Mouse (Mus musculus) cerebellum, postnatal 4 days (tissue): ENCODE measurements around the gene Chrnb1.
A peak's percentile ranks its signal among the peaks of the same experiment; 100 is the strongest.

Experiments
- DNase-seq, 2 experiments: peaks; one replicate each; pipeline ENCODE4 v3.0.0; 2022; ENCODE audit warnings: low spot score in 2 of 2, mixed read lengths in 1 of 2

The Chrnb1 gene

DNA sequence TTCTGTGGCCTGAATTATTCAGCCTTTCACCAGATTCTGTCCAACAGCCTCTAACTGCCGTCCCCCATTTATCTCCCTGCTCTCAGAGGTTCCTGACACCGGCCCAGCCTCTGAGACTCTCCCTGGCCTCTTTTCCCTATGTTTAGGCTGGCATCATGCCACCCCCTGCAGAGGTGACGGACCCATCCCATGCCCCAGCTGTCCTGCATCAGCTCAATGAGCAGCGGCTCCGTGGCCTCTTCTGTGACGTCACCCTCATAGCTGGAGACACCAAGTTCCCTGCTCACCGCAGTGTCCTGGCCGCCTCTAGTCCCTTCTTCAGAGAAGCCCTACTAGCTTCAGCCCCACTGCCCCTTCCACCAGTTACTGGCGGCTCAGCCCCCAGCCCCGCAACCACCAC lies 20.0 kb downstream of the Chrnb1 start:
- no peak for DNase-seq

- no peak for DNase-seq
Observed at GRCm38 (mm10) chr11:69774961-69775360, 20.8 kb downstream of the Chrnb1 start.

GRCm38 (mm10) chr11:69767625-69767909 lies 28.2 kb downstream of the Chrnb1 start:
- DNase-seq: no peak

- DNase-seq: no peak
Observed at GRCm38 (mm10) chr11:69766872-69767624, 28.7 kb downstream of the Chrnb1 start.

- DNase-seq: peak in 1 of 2 experiments; percentile 64
Observed at GRCm38 (mm10) chr11:69766126-69766609, 29.6 kb downstream of the Chrnb1 start.

DNA sequence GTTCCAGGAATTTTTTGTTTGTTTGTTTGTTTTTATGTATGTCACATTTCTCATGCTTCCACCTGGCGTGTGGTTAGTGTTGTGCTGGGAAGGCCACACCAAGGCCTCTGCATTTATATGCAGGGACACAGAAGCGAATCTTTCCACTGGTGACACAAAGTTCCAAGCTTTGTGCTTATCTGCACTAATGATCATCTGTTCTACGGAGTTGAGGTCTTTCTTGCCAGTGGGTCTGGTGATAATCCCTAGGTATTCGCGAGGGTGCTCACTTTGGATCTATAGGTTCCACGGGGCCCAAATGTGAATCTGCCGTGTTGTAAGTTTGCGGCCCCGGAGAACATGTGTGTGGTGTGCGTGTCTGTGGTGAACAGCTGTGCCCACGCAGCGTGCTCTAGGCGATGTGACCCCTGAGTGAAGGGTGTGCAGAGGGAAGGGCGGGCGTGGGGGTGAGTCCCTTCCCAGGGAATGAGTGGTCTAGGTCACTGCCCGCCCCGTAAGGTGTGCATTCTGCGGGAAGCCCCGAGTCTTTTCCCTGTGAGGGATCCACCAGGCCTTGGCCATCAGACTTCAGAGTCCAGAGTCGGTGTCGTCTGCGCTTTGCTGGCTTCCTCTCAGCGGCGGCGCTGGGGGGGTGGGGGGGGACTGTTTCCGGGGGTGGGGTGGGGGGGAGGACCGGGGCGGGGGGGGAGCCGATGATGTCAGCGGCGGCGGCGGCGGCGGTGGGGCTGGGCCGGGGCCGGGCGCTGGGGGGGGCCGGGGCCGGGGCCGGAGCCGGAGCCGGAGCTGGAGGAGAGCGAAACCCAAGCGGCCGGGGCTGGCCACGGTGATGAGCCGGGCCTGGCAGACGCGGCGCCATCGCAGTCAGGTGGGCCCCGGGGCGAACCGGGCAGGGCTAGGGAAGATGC lies 30.3 kb downstream of the Chrnb1 start, which contains the start of gene Zbtb4:
Gene Zbtb4 (plus strand): TSS at position 692 of the 905 bp plus-strand sequence.
- DNase-seq: no peak

DNA sequence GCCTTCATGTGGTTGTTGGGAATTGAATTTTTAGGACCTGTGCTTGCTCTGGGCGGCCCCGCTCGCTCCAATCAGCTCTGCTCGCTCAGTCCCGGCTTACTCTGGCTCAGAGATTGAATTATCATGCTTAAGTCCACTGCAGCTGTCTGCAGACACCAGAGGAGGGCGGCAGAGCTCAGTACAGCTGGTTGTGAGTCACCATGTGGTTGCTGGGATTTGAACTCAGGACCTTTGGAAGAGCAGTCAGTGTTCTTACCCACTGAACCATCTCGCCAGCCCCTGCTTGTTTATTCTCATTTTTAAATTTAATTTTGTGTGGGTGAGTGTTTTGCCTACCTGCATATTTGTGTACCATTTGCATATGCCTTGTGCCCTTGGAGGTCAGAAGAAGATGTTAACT lies 32.2 kb downstream of the Chrnb1 start:
- no peak for DNase-seq

DNA sequence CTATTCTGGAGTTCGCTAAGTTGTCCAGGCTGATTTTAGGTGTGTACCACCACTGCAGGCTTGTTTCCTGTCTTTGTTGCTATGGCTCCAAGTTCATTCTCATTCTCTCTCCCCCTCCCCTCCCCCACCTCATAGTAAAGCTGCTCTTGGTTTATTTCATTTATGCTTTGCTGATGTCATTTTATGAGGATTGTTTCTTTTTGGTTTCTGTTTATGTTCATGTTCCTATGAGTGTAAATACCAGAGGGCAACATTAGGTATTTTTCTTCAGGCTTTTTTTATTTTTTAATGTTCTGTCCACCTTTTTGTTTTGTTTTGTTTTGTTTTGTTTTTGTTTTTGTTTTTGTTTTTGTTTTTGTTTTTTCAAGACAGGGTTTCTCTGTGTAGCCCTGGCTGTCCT lies 33.9 kb downstream of the Chrnb1 start, which contains the start of gene Slc35g3:
Gene Slc35g3 (minus strand): TSS at position 101 of the 400 bp plus-strand sequence.
- DNase-seq: no peak

- no peak for DNase-seq
Observed at GRCm38 (mm10) chr11:69760901-69761200, 34.9 kb downstream of the Chrnb1 start.

DNA sequence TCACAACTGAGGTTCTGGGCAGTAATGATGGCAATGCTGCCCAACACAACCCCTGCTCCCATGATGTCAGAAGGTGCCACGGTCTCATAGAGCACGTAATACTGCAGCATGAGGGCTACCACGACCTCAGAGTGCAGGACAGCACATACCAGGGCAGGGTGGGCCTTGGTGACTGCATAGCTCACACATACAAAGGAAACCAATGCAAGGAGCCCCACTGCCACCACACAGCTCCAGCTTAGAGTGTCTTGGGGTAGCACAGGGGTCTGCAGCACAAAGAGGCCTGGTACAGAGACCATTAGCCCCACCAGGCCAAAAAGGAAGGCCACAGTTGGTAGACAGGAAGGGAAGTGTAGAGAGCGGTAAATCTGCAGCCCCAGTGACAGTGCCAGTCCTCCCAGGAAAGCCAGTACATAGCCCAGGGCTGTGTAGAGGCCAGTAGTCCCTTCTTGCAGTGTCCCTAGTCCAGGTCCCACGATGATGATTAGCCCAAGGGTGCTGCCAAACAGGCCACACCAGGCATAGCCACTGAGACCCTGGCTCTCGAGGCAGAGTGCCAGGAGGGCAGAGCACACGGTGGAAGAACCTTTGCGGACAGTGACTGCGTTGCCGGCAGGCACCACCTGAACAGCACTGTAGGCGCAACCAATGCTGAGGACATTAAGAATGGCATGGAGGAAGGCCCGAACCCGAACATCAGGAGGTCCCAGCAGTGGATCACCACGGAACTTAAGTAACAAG lies 35.4 kb downstream of the Chrnb1 start:
- DNase-seq: no peak

- peak in 1 of 2 experiments; percentile 82 for DNase-seq
Observed at GRCm38 (mm10) chr11:69758971-69759721, 36.6 kb downstream of the Chrnb1 start.

DNA sequence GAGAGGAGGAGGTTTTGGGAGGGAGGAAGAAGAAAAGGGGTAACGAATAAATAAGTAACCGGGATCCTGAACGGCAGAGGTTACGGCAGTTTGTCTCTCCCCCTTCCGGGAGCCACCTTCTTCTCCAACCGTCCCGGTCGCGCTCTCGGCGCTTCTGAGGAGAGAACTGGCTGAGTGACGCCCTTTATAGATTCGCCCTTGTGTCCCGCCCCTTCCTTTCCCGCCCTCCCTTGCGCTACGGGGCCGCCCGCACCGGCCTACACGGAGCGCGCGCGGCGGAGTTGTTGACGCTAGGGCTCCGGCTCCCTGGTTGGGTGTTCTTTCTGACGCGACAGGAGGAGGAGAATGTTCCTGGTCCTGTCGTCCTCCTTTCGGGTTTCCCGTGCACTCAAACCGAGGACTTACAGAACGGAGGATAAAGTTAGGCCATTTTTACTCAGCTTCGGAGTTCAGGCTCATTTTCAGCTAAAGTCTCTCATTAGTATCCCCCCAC lies 37.2 kb downstream of the Chrnb1 start, which contains the start of gene Polr2a:
Gene Polr2a (minus strand): TSS at position 160 of the 493 bp plus-strand sequence.
- DNase-seq: peak; percentile 94 to 97

DNA sequence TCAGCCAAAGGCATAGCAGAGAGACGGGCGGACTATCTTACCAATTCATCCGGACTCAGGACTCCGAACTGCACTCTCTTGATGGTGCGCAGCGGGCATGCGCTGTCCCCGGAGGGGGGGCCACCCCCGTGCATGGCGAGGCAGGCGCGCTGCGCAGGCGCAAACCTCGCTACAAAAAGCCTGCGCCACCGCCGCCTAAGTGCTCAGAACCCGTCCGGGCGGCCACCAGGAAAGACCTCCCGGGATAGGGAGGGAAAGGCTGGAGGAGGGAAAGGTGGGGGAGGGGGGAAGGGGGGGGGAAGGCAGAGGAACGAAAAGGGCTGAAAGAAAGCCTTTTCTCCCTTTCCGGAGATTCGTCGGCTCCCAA lies 37.7 kb downstream of the Chrnb1 start:
- peak; percentile 93 to 96 for DNase-seq

DNA sequence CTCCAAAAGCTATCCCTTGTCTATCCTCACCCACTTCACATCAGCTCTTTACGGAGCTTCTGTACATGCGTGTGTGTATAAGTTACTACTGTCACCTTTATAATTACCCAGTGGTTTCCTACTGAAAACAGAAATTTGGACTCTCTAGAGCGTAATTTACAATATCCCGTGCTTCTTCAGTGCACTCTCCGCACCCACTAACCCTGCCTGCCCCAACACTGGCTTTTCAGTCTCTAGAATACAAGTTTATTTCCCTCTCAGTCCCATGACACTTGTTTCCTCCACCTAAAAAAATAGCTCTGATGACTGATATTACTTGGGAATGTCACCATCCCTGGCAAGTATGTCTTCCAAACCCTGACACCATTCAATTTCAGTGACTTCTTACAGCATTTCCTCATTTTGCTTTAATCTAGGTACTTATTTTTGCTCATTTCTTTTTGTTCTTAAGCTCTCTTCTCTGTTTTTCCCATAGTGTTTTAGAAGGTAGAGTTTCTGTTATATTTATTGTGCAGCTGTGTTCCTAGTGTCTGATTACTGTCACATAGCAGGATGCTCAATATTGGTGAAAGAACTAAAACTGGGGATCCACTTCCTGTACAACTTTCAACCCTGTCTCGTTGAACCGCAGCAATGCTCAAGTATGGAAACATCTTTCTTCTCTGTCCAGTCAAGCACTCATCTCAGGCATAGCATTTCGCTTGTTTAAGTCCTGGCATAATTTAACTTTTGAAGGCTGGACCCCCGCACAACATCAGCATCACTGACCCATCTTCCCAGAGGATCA lies 38.2 kb downstream of the Chrnb1 start:
- no peak for DNase-seq

- no peak for DNase-seq
Observed at GRCm38 (mm10) chr11:69754701-69755100, 41.0 kb downstream of the Chrnb1 start.

DNA sequence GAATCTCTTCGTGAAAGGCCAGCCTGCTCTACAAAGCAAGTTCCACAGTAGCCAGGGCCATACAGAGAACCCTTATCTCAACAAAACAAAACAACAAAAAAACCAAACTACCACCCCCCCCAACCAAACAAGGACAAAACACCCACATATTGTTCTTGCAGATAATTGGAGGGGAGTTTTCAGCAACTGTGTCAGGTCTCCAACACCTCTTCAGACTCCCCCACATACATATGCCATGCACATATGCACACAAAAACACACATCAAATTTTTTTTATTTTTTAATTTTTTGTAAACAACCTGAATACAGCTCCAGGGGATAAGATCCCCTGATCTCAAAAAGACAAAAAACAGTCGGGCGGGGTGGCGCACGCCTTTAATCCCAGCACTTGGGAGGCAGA lies 41.5 kb downstream of the Chrnb1 start:
- DNase-seq: no peak

DNA sequence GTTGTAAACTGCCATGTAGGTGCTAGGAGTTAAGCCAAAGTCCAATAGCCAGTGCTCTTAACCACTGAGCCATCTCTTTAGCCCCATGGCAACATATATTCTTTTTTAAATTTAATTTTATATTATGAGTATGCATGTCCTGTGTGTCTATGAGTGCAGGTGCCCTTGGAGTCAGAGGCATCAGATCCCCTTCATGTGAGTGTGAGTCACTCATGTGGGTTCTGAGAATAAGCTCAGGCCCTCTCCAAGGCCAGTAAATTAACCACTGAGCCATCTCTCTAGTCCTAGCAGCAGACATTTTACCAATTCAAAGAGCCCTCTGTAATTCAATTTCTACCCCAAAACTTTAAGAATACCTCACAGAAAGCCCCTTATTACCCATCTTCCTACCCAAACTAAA lies 43.1 kb downstream of the Chrnb1 start:
- no peak for DNase-seq

DNA sequence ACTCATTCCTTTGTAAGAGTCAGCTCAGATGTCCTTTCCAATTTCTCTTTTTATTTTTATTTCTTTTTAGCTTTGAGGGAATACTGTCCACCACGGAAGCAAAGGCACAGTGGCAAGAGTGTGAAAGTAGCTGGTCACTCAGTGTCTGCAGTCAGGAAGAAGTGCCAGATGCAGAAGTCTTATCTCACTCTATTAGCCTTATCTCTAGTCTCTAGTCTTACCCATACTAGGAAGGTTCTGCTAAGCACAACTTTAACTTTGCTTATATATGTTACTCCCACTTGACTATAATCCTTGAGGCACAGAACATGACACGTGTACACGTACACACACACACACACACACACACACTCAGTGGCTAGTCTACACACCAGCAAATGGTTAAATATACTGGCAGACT lies 44.1 kb downstream of the Chrnb1 start:
- DNase-seq: no peak
